Mouse (Mus musculus): ENCODE results near the gene Ppef2. TPM values are rescaled to one million over a fixed set of nuclear protein-coding genes. Genes with fewer than 3 reads are reported as not detected.

The Ppef2 gene
- polyA plus RNA-seq, 1 experiment from 2014 or later, result 0.36 TPM

DNA sequence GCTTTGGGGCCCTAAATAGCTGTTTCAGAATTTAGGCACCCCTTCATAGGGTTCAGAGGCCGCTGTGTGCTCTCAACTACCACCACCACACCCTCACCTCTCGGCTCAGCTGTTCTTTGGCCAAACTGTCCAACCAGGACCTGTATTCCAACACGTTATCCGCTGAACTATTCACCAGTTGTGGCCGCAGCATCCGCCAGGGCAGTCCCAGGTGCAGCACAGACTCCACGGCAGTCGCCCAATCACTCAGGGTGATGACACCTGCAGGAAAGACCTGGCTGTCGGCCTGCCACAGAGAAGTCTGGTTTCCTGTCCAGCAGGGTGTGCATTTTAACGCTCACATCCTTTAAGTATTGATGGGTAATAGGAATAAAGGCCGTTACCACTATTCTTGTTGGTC lies 25.8 kb downstream of the Ppef2 start:
- Histone ChIP-seq H3K4me3 (ENCODE audit: low read depth, low read length) (no peak overlapping the region), H3K27me3 (replicated peaks; ENCODE audit: control insufficient read depth, insufficient read depth, low read length) (no peaks in the 10 kb centered on the region), H3K4me2 (ENCODE audit: low read depth, low read length) (no peak overlapping the region), H3K9ac (ENCODE audit: low read depth, low read length) (no peak overlapping the region), H3K9me3 (ENCODE audit: control insufficient read depth, low read length) (no peaks in the 10 kb centered on the region), H3K36me3 (ENCODE audit: control insufficient read depth, insufficient read depth, low read length) (no peaks in the 10 kb centered on the region), H3K27ac (replicated peaks; ENCODE audit: low read depth, low read length) (no peak overlapping the region), H3K4me1 (ENCODE audit: control insufficient read depth, insufficient read depth, low read length) (no peaks in the 10 kb centered on the region)
- ATAC-seq (ENCODE audit: low read depth) (no peak), DNase-seq (ENCODE audit: low spot score) (no peak)
- WGBS, result 74% methylated on average over 11 of the region's 11 CpGs

DNA sequence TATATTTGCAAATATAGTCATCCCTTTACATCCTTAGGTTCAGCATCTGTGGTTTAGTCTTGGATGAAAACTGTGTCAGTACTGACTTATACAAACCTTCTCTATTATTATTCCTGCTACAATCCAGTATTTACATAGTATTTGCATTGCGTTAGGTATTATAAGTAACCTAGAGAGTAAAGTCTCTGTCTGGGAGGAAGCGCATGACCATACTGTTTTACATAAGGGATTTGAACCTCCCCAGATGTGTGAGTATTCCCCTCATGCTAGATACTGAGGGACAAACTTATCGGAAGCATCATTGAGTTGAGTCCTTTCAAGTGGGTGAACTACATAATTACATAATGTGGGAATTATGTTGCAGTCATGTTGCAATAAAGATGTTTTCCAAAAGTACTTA lies 26.6 kb downstream of the Ppef2 start:
- H3K36me3 ChIP-seq (ENCODE audit: control insufficient read depth, insufficient read depth, low read length), result no peaks in the 10 kb centered on the region
- no peak overlapping the region for H3K4me3 ChIP-seq (ENCODE audit: low read depth, low read length)
- H3K27ac ChIP-seq (replicated peaks; ENCODE audit: low read depth, low read length), result no peak overlapping the region
- H3K9me3 ChIP-seq (ENCODE audit: control insufficient read depth, low read length), result no peaks in the 10 kb centered on the region
- DNase-seq (ENCODE audit: low spot score) (no peak), ATAC-seq (ENCODE audit: low read depth) (no peak)
- H3K9ac ChIP-seq (ENCODE audit: low read depth, low read length), result no peak overlapping the region
- H3K4me2 ChIP-seq (ENCODE audit: low read depth, low read length), result no peak overlapping the region
- no peaks in the 10 kb centered on the region for H3K4me1 ChIP-seq (ENCODE audit: control insufficient read depth, insufficient read depth, low read length)
- H3K27me3 ChIP-seq (replicated peaks; ENCODE audit: control insufficient read depth, insufficient read depth, low read length), result no peaks in the 10 kb centered on the region
- WGBS, result 80% methylated on average over 3 of the region's 3 CpGs

- H3K4me2 ChIP-seq (ENCODE audit: low read depth, low read length), result no peak overlapping the region
- H3K9ac ChIP-seq (ENCODE audit: low read depth, low read length), result no peak overlapping the region
- no peak overlapping the region for H3K4me3 ChIP-seq (ENCODE audit: low read depth, low read length)
- no peaks in the 10 kb centered on the region for H3K4me1 ChIP-seq (ENCODE audit: control insufficient read depth, insufficient read depth, low read length)
- DNase-seq (ENCODE audit: low spot score) (no peak), ATAC-seq (ENCODE audit: low read depth) (no peak)
- H3K9me3 ChIP-seq (ENCODE audit: control insufficient read depth, low read length), result no peaks in the 10 kb centered on the region
- H3K36me3 ChIP-seq (ENCODE audit: control insufficient read depth, insufficient read depth, low read length), result no peaks in the 10 kb centered on the region
- H3K27ac ChIP-seq (replicated peaks; ENCODE audit: low read depth, low read length), result no peak overlapping the region
- WGBS, result 24% methylated on average over 10 of the region's 10 CpGs
- no peaks in the 10 kb centered on the region for H3K27me3 ChIP-seq (replicated peaks; ENCODE audit: control insufficient read depth, insufficient read depth, low read length)
Measured at GRCm38 (mm10) chr5:92228776-92229175, 27.3 kb downstream of the Ppef2 start.

DNA sequence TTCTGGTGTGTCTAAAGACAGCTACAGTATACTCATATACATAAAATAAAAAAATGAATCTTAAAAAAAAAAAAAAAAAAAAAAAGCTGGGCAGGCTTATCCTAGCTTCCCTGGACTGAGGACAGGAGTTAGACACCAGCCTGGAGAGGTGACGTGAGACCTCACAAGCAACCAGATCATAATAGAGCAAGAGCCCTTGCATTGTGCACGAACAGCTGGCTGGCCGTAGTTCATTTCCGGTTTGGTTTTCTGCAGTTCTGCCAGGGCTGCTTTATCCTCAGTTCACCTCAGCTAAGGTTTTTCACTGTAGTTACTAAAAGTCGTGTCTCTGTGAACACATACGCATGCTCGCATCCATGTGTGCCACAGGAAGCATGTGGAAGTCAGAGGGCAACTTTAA lies 28.3 kb downstream of the Ppef2 start:
- no peaks in the 10 kb centered on the region for H3K4me1 ChIP-seq (ENCODE audit: control insufficient read depth, insufficient read depth, low read length)
- no peaks in the 10 kb centered on the region for H3K9me3 ChIP-seq (ENCODE audit: control insufficient read depth, low read length)
- WGBS, result 75% methylated on average over 7 of the region's 7 CpGs
- ATAC-seq (ENCODE audit: low read depth) (no peak), DNase-seq (ENCODE audit: low spot score) (no peak)
- no peaks in the 10 kb centered on the region for H3K27me3 ChIP-seq (replicated peaks; ENCODE audit: control insufficient read depth, insufficient read depth, low read length)
- H3K36me3 ChIP-seq (ENCODE audit: control insufficient read depth, insufficient read depth, low read length), result no peaks in the 10 kb centered on the region
- H3K27ac ChIP-seq (replicated peaks; ENCODE audit: low read depth, low read length), result no peak overlapping the region
- no peak overlapping the region for H3K4me2 ChIP-seq (ENCODE audit: low read depth, low read length)
- no peak overlapping the region for H3K9ac ChIP-seq (ENCODE audit: low read depth, low read length)
- H3K4me3 ChIP-seq (ENCODE audit: low read depth, low read length), result no peak overlapping the region

DNA sequence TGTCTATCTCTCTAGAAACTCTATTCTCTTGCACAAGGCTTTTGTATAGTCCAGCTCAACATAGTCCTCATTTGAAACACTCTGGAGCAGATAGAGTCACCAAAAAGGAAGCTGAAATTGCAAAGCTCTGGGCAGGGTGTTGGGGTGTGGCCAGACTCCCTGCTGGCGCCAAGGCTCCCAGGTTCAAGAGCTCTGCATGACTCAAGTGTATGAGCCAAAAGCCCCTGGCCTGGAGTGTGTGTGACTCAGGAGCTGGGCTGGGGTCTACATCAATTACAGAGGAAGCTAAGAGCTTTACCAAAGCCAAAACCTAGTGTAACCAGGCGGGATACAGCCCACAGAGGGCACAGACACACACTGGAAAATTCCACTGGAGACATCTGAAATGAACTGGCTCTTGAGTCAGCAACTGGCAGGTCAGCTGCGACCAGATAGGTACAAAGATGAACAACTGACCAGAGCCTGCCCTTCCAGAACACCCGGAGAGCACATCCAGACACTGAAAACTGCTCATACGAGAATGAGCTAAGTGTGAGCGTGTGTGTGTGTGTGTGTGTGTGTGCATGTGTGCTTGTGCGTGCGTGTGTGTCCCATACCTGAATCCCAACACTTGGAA lies 35.7 kb downstream of the Ppef2 start:
- ATAC-seq (ENCODE audit: low read depth), result no peak
- Histone ChIP-seq H3K4me2 (ENCODE audit: low read depth, low read length) (no peak overlapping the region), H3K36me3 (ENCODE audit: control insufficient read depth, insufficient read depth, low read length) (no peaks in the 10 kb centered on the region), H3K4me1 (ENCODE audit: control insufficient read depth, insufficient read depth, low read length) (no peaks in the 10 kb centered on the region), H3K9me3 (ENCODE audit: control insufficient read depth, low read length) (no peaks in the 10 kb centered on the region), H3K9ac (ENCODE audit: low read depth, low read length) (no peak overlapping the region), H3K27ac (replicated peaks; ENCODE audit: low read depth, low read length) (no peak overlapping the region), H3K4me3 (ENCODE audit: low read depth, low read length) (no peak overlapping the region), H3K27me3 (replicated peaks; ENCODE audit: control insufficient read depth, insufficient read depth, low read length) (no peaks in the 10 kb centered on the region)
- no peak for DNase-seq (ENCODE audit: low spot score)
- 91% methylated on average over 8 of the region's 8 CpGs for WGBS

- no peaks in the 10 kb centered on the region for H3K4me1 ChIP-seq (ENCODE audit: control insufficient read depth, insufficient read depth, low read length)
- ATAC-seq (ENCODE audit: low read depth), result no peak
- no peaks in the 10 kb centered on the region for H3K27me3 ChIP-seq (replicated peaks; ENCODE audit: control insufficient read depth, insufficient read depth, low read length)
- H3K27ac ChIP-seq (replicated peaks; ENCODE audit: low read depth, low read length), result no peak overlapping the region
- no peak for DNase-seq (ENCODE audit: low spot score)
- H3K4me3 ChIP-seq (ENCODE audit: low read depth, low read length), result no peak overlapping the region
- no peaks in the 10 kb centered on the region for H3K36me3 ChIP-seq (ENCODE audit: control insufficient read depth, insufficient read depth, low read length)
- H3K9me3 ChIP-seq (ENCODE audit: control insufficient read depth, low read length), result no peaks in the 10 kb centered on the region
- H3K9ac ChIP-seq (ENCODE audit: low read depth, low read length), result no peak overlapping the region
- H3K4me2 ChIP-seq (ENCODE audit: low read depth, low read length), result no peak overlapping the region
- 72% methylated on average over 6 of the region's 6 CpGs for WGBS
Measured at GRCm38 (mm10) chr5:92219826-92220225, 36.3 kb downstream of the Ppef2 start.

GRCm38 (mm10) chr5:92218915-92219793 lies 36.9 kb downstream of the Ppef2 start:
- H3K4me1 ChIP-seq (ENCODE audit: control insufficient read depth, insufficient read depth, low read length), result no peaks in the 10 kb centered on the region
- no peak overlapping the region for H3K4me3 ChIP-seq (ENCODE audit: low read depth, low read length)
- H3K9ac ChIP-seq (ENCODE audit: low read depth, low read length), result no peak overlapping the region
- no peak overlapping the region for H3K4me2 ChIP-seq (ENCODE audit: low read depth, low read length)
- WGBS, result 36% methylated on average over 17 of the region's 17 CpGs
- no peaks in the 10 kb centered on the region for H3K27me3 ChIP-seq (replicated peaks; ENCODE audit: control insufficient read depth, insufficient read depth, low read length)
- H3K27ac ChIP-seq (replicated peaks; ENCODE audit: low read depth, low read length), result no peak overlapping the region
- ATAC-seq (ENCODE audit: low read depth) (no peak), DNase-seq (ENCODE audit: low spot score) (no peak)
- no peaks in the 10 kb centered on the region for H3K36me3 ChIP-seq (ENCODE audit: control insufficient read depth, insufficient read depth, low read length)
- H3K9me3 ChIP-seq (ENCODE audit: control insufficient read depth, low read length), result no peaks in the 10 kb centered on the region

GRCm38 (mm10) chr5:92215308-92215707 lies 40.8 kb downstream of the Ppef2 start, which contains the start of gene U90926:
TSS of gene U90926 (minus strand) at chr5:92215408.
- whole genome bisulfite sequencing, result 83% methylated on average over 4 of the region's 4 CpGs
- no peak within 1 kb of the TSS for H3K27ac ChIP-seq (replicated peaks; ENCODE audit: low read depth, low read length)
- no peaks in the 10 kb centered on the region for H3K27me3 ChIP-seq (replicated peaks; ENCODE audit: control insufficient read depth, insufficient read depth, low read length)
- H3K4me2 ChIP-seq (ENCODE audit: low read depth, low read length), result no peak within 1 kb of the TSS
- no peaks in the 10 kb centered on the region for H3K9me3 ChIP-seq (ENCODE audit: control insufficient read depth, low read length)
- H3K36me3 ChIP-seq (ENCODE audit: control insufficient read depth, insufficient read depth, low read length), result no peaks in the 10 kb centered on the region
- H3K9ac ChIP-seq (ENCODE audit: low read depth, low read length), result no peak within 1 kb of the TSS
- H3K4me1 ChIP-seq (ENCODE audit: control insufficient read depth, insufficient read depth, low read length), result no peaks in the 10 kb centered on the region
- H3K4me3 ChIP-seq (ENCODE audit: low read depth, low read length), result no peak within 1 kb of the TSS
- ATAC-seq (ENCODE audit: low read depth), result no peak
- DNase-seq (ENCODE audit: low spot score), result no peak

GRCm38 (mm10) chr5:92212231-92212630 lies 43.8 kb downstream of the Ppef2 start:
- H3K36me3 ChIP-seq (ENCODE audit: control insufficient read depth, insufficient read depth, low read length), result no peaks in the 10 kb centered on the region
- H3K9me3 ChIP-seq (ENCODE audit: control insufficient read depth, low read length), result no peaks in the 10 kb centered on the region
- no peak overlapping the region for H3K9ac ChIP-seq (ENCODE audit: low read depth, low read length)
- DNase-seq (ENCODE audit: low spot score) (no peak), ATAC-seq (ENCODE audit: low read depth) (no peak)
- no peak overlapping the region for H3K4me3 ChIP-seq (ENCODE audit: low read depth, low read length)
- H3K27ac ChIP-seq (replicated peaks; ENCODE audit: low read depth, low read length), result no peak overlapping the region
- 86% methylated on average over 4 of the region's 4 CpGs for WGBS
- H3K4me2 ChIP-seq (ENCODE audit: low read depth, low read length), result no peak overlapping the region
- no peaks in the 10 kb centered on the region for H3K4me1 ChIP-seq (ENCODE audit: control insufficient read depth, insufficient read depth, low read length)
- H3K27me3 ChIP-seq (replicated peaks; ENCODE audit: control insufficient read depth, insufficient read depth, low read length), result no peaks in the 10 kb centered on the region
